28 mouse cellular contexts compared by ENCODE assay signal in the genomic region with DNA sequence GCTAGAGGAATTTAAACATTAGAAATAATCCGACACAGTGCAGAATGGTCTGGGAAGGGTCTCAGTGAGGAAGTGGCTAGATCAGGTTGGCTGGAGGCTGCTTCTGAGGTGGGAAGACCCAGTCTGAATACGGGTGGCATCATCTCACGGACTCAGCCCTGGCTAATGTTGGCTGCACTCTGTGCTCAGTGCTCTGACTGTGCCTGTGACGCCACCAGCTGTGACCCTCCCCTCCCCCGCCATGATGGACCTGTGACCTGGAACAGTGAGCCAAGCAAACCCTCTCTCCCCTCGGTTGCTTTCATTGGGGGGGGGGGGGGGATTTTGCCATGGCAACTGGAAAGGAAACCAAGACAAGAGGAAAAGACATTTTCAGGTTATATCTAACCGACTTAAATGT.
DNase-seq lines count a peak whose midpoint lies in the region; ATAC-seq lines count a peak whose summit lies in the region.
"Had no signal": no experiment of that assay in that cellular context is flagged by ENCODE, and none has a peak within 500 bp of the region (broad histone marks: within the 10 kb centered on the region; RNA-seq: fewer than 3 reads in every experiment).

No protein-coding gene starts in this region.

- H3K27me3 ChIP-seq in hindbrain, embryonic 11.5 days (ENCODE audit: control insufficient read depth, insufficient read depth, low read length), result no peaks in the 10 kb centered on the region
- H3K27me3 ChIP-seq in hindbrain, embryonic 13.5 days, result no peaks in the 10 kb centered on the region
- H3K27me3 ChIP-seq in neural tube, embryonic 11.5 days (ENCODE audit: control insufficient read depth, insufficient read depth, low read length), result no peaks in the 10 kb centered on the region
- no peaks in the 10 kb centered on the region for H3K27me3 ChIP-seq in neural tube, embryonic 15.5 days (replicated peaks)
- H3K27me3 ChIP-seq in limb, embryonic 10.5 days (ENCODE audit: low read depth, poor library complexity, severe bottlenecking), result no peaks in the 10 kb centered on the region
- H3K27me3 ChIP-seq: embryonic facial prominence, embryonic 13.5 days; forebrain, embryonic 15.5 days; heart, embryonic 12.5 days; limb, embryonic 15.5 days; midbrain, embryonic 13.5 days had no signal

- H3K4me2 ChIP-seq in hindbrain, embryonic 11.5 days (replicated peaks; ENCODE audit: low read depth, low read length), result no peak overlapping the region
- H3K4me2 ChIP-seq in hindbrain, embryonic 13.5 days, result no peak overlapping the region
- H3K4me2 ChIP-seq in neural tube, embryonic 11.5 days (ENCODE audit: low read depth), result no peak overlapping the region
- no peak overlapping the region for H3K4me2 ChIP-seq in neural tube, embryonic 15.5 days
- H3K4me2 ChIP-seq: embryonic facial prominence, embryonic 13.5 days; forebrain, embryonic 15.5 days; heart, embryonic 12.5 days; limb, embryonic 15.5 days; midbrain, embryonic 13.5 days had no signal

- H3K9ac ChIP-seq in hindbrain, embryonic 11.5 days (ENCODE audit: low read depth, low read length), result no peak overlapping the region
- H3K9ac ChIP-seq in hindbrain, embryonic 13.5 days, result no peak overlapping the region
- H3K9ac ChIP-seq in neural tube, embryonic 11.5 days (ENCODE audit: low read length), result no peak overlapping the region
- no peak overlapping the region for H3K9ac ChIP-seq in neural tube, embryonic 15.5 days (replicated peaks)
- H3K9ac ChIP-seq: embryonic facial prominence, embryonic 13.5 days; forebrain, embryonic 15.5 days; heart, embryonic 12.5 days; limb, embryonic 15.5 days; midbrain, embryonic 13.5 days had no signal

- no peaks in the 10 kb centered on the region for H3K4me1 ChIP-seq in hindbrain, embryonic 11.5 days (replicated peaks; ENCODE audit: control insufficient read depth, insufficient read depth, low read length)
- peaks cover 5% of the 10 kb centered on the region; the same call in 1 of the 2 replicates for H3K4me1 ChIP-seq in hindbrain, embryonic 13.5 days (replicated peaks)
- no peaks in the 10 kb centered on the region for H3K4me1 ChIP-seq in neural tube, embryonic 11.5 days (ENCODE audit: control insufficient read depth, insufficient read depth, low read length)
- peaks cover 7% of the 10 kb centered on the region; the same call in 1 of the 2 replicates for H3K4me1 ChIP-seq in neural tube, embryonic 15.5 days
- peaks cover 4% of the 10 kb centered on the region; the same call in 1 of the 2 replicates for H3K4me1 ChIP-seq in limb, embryonic 10.5 days
- H3K4me1 ChIP-seq: embryonic facial prominence, embryonic 13.5 days; forebrain, embryonic 15.5 days; limb, embryonic 15.5 days had no signal

- H3K9me3 ChIP-seq in hindbrain, embryonic 11.5 days (ENCODE audit: control insufficient read depth, low read length), result no peaks in the 10 kb centered on the region
- H3K9me3 ChIP-seq in hindbrain, embryonic 13.5 days, result no peaks in the 10 kb centered on the region
- no peaks in the 10 kb centered on the region for H3K9me3 ChIP-seq in neural tube, embryonic 11.5 days (ENCODE audit: control insufficient read depth, low read length)
- no peaks in the 10 kb centered on the region for H3K9me3 ChIP-seq in neural tube, embryonic 15.5 days (replicated peaks)
- no peaks in the 10 kb centered on the region for H3K9me3 ChIP-seq in limb, embryonic 10.5 days (replicated peaks)
- H3K9me3 ChIP-seq: embryonic facial prominence, embryonic 13.5 days; forebrain, embryonic 10.5 days; forebrain, embryonic 15.5 days; heart, embryonic 12.5 days; limb, embryonic 15.5 days; midbrain, embryonic 13.5 days had no signal

- H3K36me3 ChIP-seq in hindbrain, embryonic 11.5 days (ENCODE audit: control insufficient read depth, insufficient read depth, low read length), result no peaks in the 10 kb centered on the region
- H3K36me3 ChIP-seq in hindbrain, embryonic 13.5 days, result no peaks in the 10 kb centered on the region
- H3K36me3 ChIP-seq in neural tube, embryonic 11.5 days (ENCODE audit: control insufficient read depth, insufficient read depth, low read length), result no peaks in the 10 kb centered on the region
- H3K36me3 ChIP-seq in neural tube, embryonic 15.5 days, result no peaks in the 10 kb centered on the region
- H3K36me3 ChIP-seq in limb, embryonic 10.5 days, result no peaks in the 10 kb centered on the region
- H3K36me3 ChIP-seq: embryonic facial prominence, embryonic 13.5 days; forebrain, embryonic 10.5 days; forebrain, embryonic 15.5 days; heart, embryonic 12.5 days; limb, embryonic 15.5 days; midbrain, embryonic 13.5 days had no signal

- WGBS in hindbrain, embryonic 11.5 days, result 45% methylated on average over 7 of the region's 7 CpGs
- 33% methylated on average over 7 of the region's 7 CpGs for WGBS in hindbrain, embryonic 13.5 days
- 45% methylated on average over 7 of the region's 7 CpGs for WGBS in neural tube, embryonic 11.5 days
- WGBS in neural tube, embryonic 15.5 days, result 53% methylated on average over 6 of the region's 7 CpGs
- WGBS in limb, embryonic 10.5 days, result 54% methylated on average over 7 of the region's 7 CpGs

- H3K27ac ChIP-seq in hindbrain, embryonic 11.5 days (ENCODE audit: low read depth, low read length), result no peak overlapping the region
- no peak overlapping the region for H3K27ac ChIP-seq in hindbrain, embryonic 13.5 days
- no peak overlapping the region for H3K27ac ChIP-seq in neural tube, embryonic 11.5 days (ENCODE audit: low read depth, low read length)
- no peak overlapping the region for H3K27ac ChIP-seq in neural tube, embryonic 15.5 days (replicated peaks)
- no peak overlapping the region for H3K27ac ChIP-seq in limb, embryonic 10.5 days
- H3K27ac ChIP-seq: embryonic facial prominence, embryonic 13.5 days; forebrain, embryonic 10.5 days; forebrain, embryonic 15.5 days; limb, embryonic 15.5 days; midbrain, embryonic 13.5 days had no signal

- ATAC-seq in hindbrain, embryonic 11.5 days (ENCODE audit: low FRiP score), result no peak
- no peak for ATAC-seq in hindbrain, embryonic 13.5 days (ENCODE audit: low FRiP score)
- no peak for ATAC-seq in neural tube, embryonic 11.5 days (ENCODE audit: insufficient read depth, low FRiP score, low TSS enrichment)
- no peak for ATAC-seq in neural tube, embryonic 15.5 days (ENCODE audit: low FRiP score)
- ATAC-seq: forebrain, embryonic 15.5 days; intestine, postnatal 0 days; midbrain, embryonic 13.5 days had no signal

- DNase-seq in hindbrain, embryonic 11.5 days (ENCODE audit: low spot score), result peak; percentile 22
- DNase-seq in kidney, postnatal 14 days, result peak; percentile 3
- no peak for DNase-seq in kidney, adult 11 months
- DNase-seq in neural tube, embryonic 11.5 days (ENCODE audit: low spot score), result peak; percentile 20
- DNase-seq in retina, postnatal 1 day, result peak; percentile 41
- no peak for DNase-seq in limb, embryonic 10.5 days (ENCODE audit: low spot score)
- DNase-seq: adrenal gland, postnatal 36 days; B cell, adult 2 months; cerebellum, adult 2 months; cerebellum, postnatal 25 days; gastrocnemius, postnatal 25 days; heart, adult 18-20 months; heart, postnatal 4 days; layer of hippocampus, postnatal 36 days; left cerebral cortex, postnatal 4 days; lung, postnatal 36 days; right cerebral cortex, postnatal 25 days; spleen, adult 18-20 months; thymus, postnatal 14 days had no signal

- H3K4me3 ChIP-seq in hindbrain, embryonic 11.5 days (ENCODE audit: low read depth, low read length), result no peak overlapping the region
- H3K4me3 ChIP-seq in hindbrain, embryonic 13.5 days, result no peak overlapping the region
- H3K4me3 ChIP-seq in neural tube, embryonic 11.5 days (ENCODE audit: low read depth, low read length), result no peak overlapping the region
- H3K4me3 ChIP-seq in neural tube, embryonic 15.5 days (replicated peaks), result no peak overlapping the region
- no peak overlapping the region for H3K4me3 ChIP-seq in limb, embryonic 10.5 days
- H3K4me3 ChIP-seq: embryonic facial prominence, embryonic 13.5 days; forebrain, embryonic 10.5 days; forebrain, embryonic 15.5 days; heart, embryonic 12.5 days; limb, embryonic 15.5 days; midbrain, embryonic 13.5 days had no signal

Comparison
In these comparisons a context has a peak if more than half of its experiments do, and no peak if none do; other contexts are left out.
1. DNase-seq: peak in hindbrain, embryonic 11.5 days (single experiment), kidney, postnatal 14 days (single experiment), neural tube, embryonic 11.5 days (single experiment) and retina, postnatal 1 day (single experiment); none in kidney, adult 11 months (single experiment) and limb, embryonic 10.5 days (single experiment).